Mouse (Mus musculus): ENCODE results near the gene Cmc2. TPM values are rescaled to one million over a fixed set of nuclear protein-coding genes. Genes with fewer than 3 reads are reported as not detected.

Cmc2 gene
- polyA plus RNA-seq, 1 experiment from 2014 or later, result 40.7 TPM

- no peak overlapping the region for H3K9ac ChIP-seq (replicated peaks)
- H3K9me3 ChIP-seq, result no peaks in the 10 kb centered on the region
- no peak overlapping the region for H3K27ac ChIP-seq (replicated peaks)
- 80% methylated on average over 9 of the region's 9 CpGs for WGBS
- H3K4me2 ChIP-seq (replicated peaks), result no peak overlapping the region
- no peak overlapping the region for H3K4me3 ChIP-seq
- H3K4me1 ChIP-seq, result peaks cover 7% of the 10 kb centered on the region
- ATAC-seq (replicated peaks), result no peak
- H3K36me3 ChIP-seq, result no peaks in the 10 kb centered on the region
- H3K27me3 ChIP-seq, result no peaks in the 10 kb centered on the region
Observed at GRCm38 (mm10) chr8:116867321-116867720, 53.9 kb downstream of the Cmc2 start.

GRCm38 (mm10) chr8:116866118-116866903, 54.9 kb downstream of the Cmc2 start:
- WGBS, result 73% methylated on average over 13 of the region's 13 CpGs
- Histone ChIP-seq H3K4me2 (replicated peaks) (no peak overlapping the region), H3K9me3 (no peaks in the 10 kb centered on the region), H3K4me3 (no peak overlapping the region), H3K27me3 (no peaks in the 10 kb centered on the region), H3K27ac (replicated peaks) (no peak overlapping the region), H3K4me1 (peaks cover 7% of the 10 kb centered on the region), H3K9ac (replicated peaks) (no peak overlapping the region), H3K36me3 (no peaks in the 10 kb centered on the region)
- no peak for ATAC-seq (replicated peaks)

- Histone ChIP-seq H3K27ac (replicated peaks) (no peak overlapping the region), H3K4me1 (peaks cover 7% of the 10 kb centered on the region), H3K9me3 (no peaks in the 10 kb centered on the region), H3K27me3 (no peaks in the 10 kb centered on the region), H3K9ac (replicated peaks) (no peak overlapping the region), H3K36me3 (no peaks in the 10 kb centered on the region), H3K4me2 (replicated peaks) (no peak overlapping the region), H3K4me3 (no peak overlapping the region)
- WGBS, result 88% methylated on average over 3 of the region's 3 CpGs
- ATAC-seq (replicated peaks), result no peak
Observed at GRCm38 (mm10) chr8:116864514-116864913, 56.7 kb downstream of the Cmc2 start.

GRCm38 (mm10) chr8:116864022-116864387, 57.2 kb downstream of the Cmc2 start:
- H3K27ac ChIP-seq (replicated peaks), result no peak overlapping the region
- no peak overlapping the region for H3K9ac ChIP-seq (replicated peaks)
- no peaks in the 10 kb centered on the region for H3K9me3 ChIP-seq
- WGBS, result 65% methylated on average over 9 of the region's 9 CpGs
- no peaks in the 10 kb centered on the region for H3K27me3 ChIP-seq
- no peak for ATAC-seq (replicated peaks)
- no peaks in the 10 kb centered on the region for H3K36me3 ChIP-seq
- no peak overlapping the region for H3K4me2 ChIP-seq (replicated peaks)
- H3K4me1 ChIP-seq, result peaks cover 7% of the 10 kb centered on the region
- H3K4me3 ChIP-seq, result no peak overlapping the region

GRCm38 (mm10) chr8:116863357-116864021, 57.8 kb downstream of the Cmc2 start:
- peaks cover 7% of the 10 kb centered on the region for H3K4me1 ChIP-seq
- no peak overlapping the region for H3K27ac ChIP-seq (replicated peaks)
- WGBS, result 6% methylated on average over 30 of the region's 30 CpGs
- H3K27me3 ChIP-seq, result no peaks in the 10 kb centered on the region
- no peaks in the 10 kb centered on the region for H3K36me3 ChIP-seq
- ATAC-seq (replicated peaks), result peak; percentile 81
- H3K9me3 ChIP-seq, result no peaks in the 10 kb centered on the region
- peak overlapping the region; percentile 53 for H3K4me2 ChIP-seq (replicated peaks)
- H3K4me3 ChIP-seq, result peak overlapping the region; percentile 27
- H3K9ac ChIP-seq (replicated peaks), result peak overlapping the region; percentile 43

GRCm38 (mm10) chr8:116862191-116862590, 59.1 kb downstream of the Cmc2 start:
- no peaks in the 10 kb centered on the region for H3K9me3 ChIP-seq
- H3K36me3 ChIP-seq, result no peaks in the 10 kb centered on the region
- ATAC-seq (replicated peaks), result no peak
- no peak overlapping the region for H3K4me3 ChIP-seq
- H3K9ac ChIP-seq (replicated peaks), result no peak overlapping the region
- peaks cover 7% of the 10 kb centered on the region for H3K4me1 ChIP-seq
- WGBS, result 83% methylated on average over 4 of the region's 4 CpGs
- no peaks in the 10 kb centered on the region for H3K27me3 ChIP-seq
- H3K4me2 ChIP-seq (replicated peaks), result no peak overlapping the region
- H3K27ac ChIP-seq (replicated peaks), result no peak overlapping the region

- Histone ChIP-seq H3K4me1 (no peaks in the 10 kb centered on the region), H3K9ac (replicated peaks) (no peak overlapping the region), H3K27me3 (no peaks in the 10 kb centered on the region), H3K4me2 (replicated peaks) (no peak overlapping the region), H3K9me3 (no peaks in the 10 kb centered on the region), H3K4me3 (no peak overlapping the region), H3K36me3 (no peaks in the 10 kb centered on the region), H3K27ac (replicated peaks) (no peak overlapping the region)
- ATAC-seq (replicated peaks), result no peak
- WGBS, result 90% methylated on average over 11 of the region's 11 CpGs
Observed at GRCm38 (mm10) chr8:116852042-116852441, 69.2 kb downstream of the Cmc2 start.

GRCm38 (mm10) chr8:116848042-116848441, 73.2 kb downstream of the Cmc2 start:
- Histone ChIP-seq H3K4me1 (no peaks in the 10 kb centered on the region), H3K4me2 (replicated peaks) (no peak overlapping the region), H3K4me3 (no peak overlapping the region), H3K9me3 (no peaks in the 10 kb centered on the region), H3K36me3 (no peaks in the 10 kb centered on the region), H3K27ac (replicated peaks) (no peak overlapping the region), H3K9ac (replicated peaks) (no peak overlapping the region), H3K27me3 (no peaks in the 10 kb centered on the region)
- ATAC-seq (replicated peaks), result no peak
- WGBS, result 85% methylated on average over 3 of the region's 3 CpGs

GRCm38 (mm10) chr8:116842678-116843077, 78.6 kb downstream of the Cmc2 start:
- Histone ChIP-seq H3K27ac (replicated peaks) (no peak overlapping the region), H3K4me1 (peaks cover 2% of the 10 kb centered on the region; the same call in 1 of the 2 replicates), H3K27me3 (no peaks in the 10 kb centered on the region), H3K4me2 (replicated peaks) (no peak overlapping the region), H3K9me3 (no peaks in the 10 kb centered on the region), H3K4me3 (no peak overlapping the region), H3K36me3 (no peaks in the 10 kb centered on the region), H3K9ac (replicated peaks) (no peak overlapping the region)
- WGBS, result 79% methylated on average over 6 of the region's 6 CpGs
- ATAC-seq (replicated peaks), result no peak

Other genes starting within 250 kb of the Cmc2 start
- gene Cdyl2, start 188.5 kb downstream of the Cmc2 start, polyA plus RNA-seq (2015; fragmentation: Nextera tagmentation; extraction: Ambion mirVana), result 7.8 and 8.2 TPM in 2 replicates
- gene Cenpn, start 275 bp upstream of the Cmc2 start, polyA plus RNA-seq (2015; fragmentation: Nextera tagmentation; extraction: Ambion mirVana), result 17.1 and 17.8 TPM in 2 replicates
- gene Atmin, start 21.9 kb upstream of the Cmc2 start, polyA plus RNA-seq (2015; fragmentation: Nextera tagmentation; extraction: Ambion mirVana), result 16.7 and 17.3 TPM in 2 replicates
- gene 1700030J22Rik, start 57.5 kb upstream of the Cmc2 start, polyA plus RNA-seq (2015; fragmentation: Nextera tagmentation; extraction: Ambion mirVana), result 5.1 and 5.9 TPM in 2 replicates
- gene Gcsh, start 72.1 kb upstream of the Cmc2 start, polyA plus RNA-seq (2015; fragmentation: Nextera tagmentation; extraction: Ambion mirVana), result 78.3 and 83.0 TPM in 2 replicates
- not detected in 2 replicates for gene Pkd1l2, start 161.0 kb upstream of the Cmc2 start, polyA plus RNA-seq (2015; fragmentation: Nextera tagmentation; extraction: Ambion mirVana)
- gene Bco1, start 174.4 kb upstream of the Cmc2 start, polyA plus RNA-seq (2015; fragmentation: Nextera tagmentation; extraction: Ambion mirVana), result 0.08 and 0.11 TPM in 2 replicates
- gene Gan, start 236.7 kb upstream of the Cmc2 start, polyA plus RNA-seq (2015; fragmentation: Nextera tagmentation; extraction: Ambion mirVana), result 3.2 and 3.5 TPM in 2 replicates